Mouse (Mus musculus) layer of hippocampus, postnatal 36 days (tissue): ENCODE results near the gene Celf3. TPM values are rescaled to one million over a fixed set of nuclear protein-coding genes. Genes with fewer than 3 reads are reported as not detected.
A peak's percentile ranks its signal among the peaks of the same experiment; 100 is the strongest.

ENCODE experiments used
- DNase-seq, 2 experiments: peaks; one replicate each; pipeline ENCODE4 v3.0.0; 2022
- total RNA-seq, 2 experiments: library from RNA; stranded (reverse); gene quantifications; 2 replicates each; pipeline ENCODE4 v1.2.3; 2021

Gene Celf3
- 100 to 1,000 TPM; 156 to 195 TPM for total RNA-seq

- peak; percentile 78 to 82 for DNase-seq
Observed at GRCm38 (mm10) chr3:94477981-94478422, at the start of gene Celf3. TSS of gene Celf3 (plus strand) at chr3:94478295.

GRCm38 (mm10) chr3:94430980-94431379, 47.1 kb upstream of the Celf3 start:
- DNase-seq: no peak

GRCm38 (mm10) chr3:94434305-94434704, 43.8 kb upstream of the Celf3 start:
- DNase-seq: no peak

- no peak for DNase-seq
Observed at GRCm38 (mm10) chr3:94436420-94436819, 41.7 kb upstream of the Celf3 start.

DNA sequence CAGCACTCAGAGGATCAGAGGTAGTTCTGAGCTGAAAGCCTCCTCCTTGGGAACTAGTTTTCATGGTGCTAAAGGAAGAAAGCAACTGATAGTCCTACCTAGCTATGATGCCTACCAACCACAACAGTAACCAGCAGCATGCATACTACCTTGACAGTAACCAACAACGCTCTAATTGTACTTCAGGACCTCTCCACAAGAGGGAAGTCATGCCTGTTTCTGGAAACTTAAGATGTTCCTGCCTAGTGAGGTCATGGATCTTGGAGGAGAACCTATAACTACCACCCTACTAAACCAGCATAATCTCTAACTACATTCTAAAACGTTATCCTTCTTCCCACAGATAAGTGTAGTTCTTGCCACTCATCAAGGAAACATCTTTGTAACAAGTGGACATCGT, 36.9 kb upstream of the Celf3 start:
- no peak for DNase-seq

GRCm38 (mm10) chr3:94442951-94443596, 35.0 kb upstream of the Celf3 start, which contains the start of gene Mrpl9:
TSS of gene Mrpl9 (plus strand) at chr3:94443318.
- DNase-seq: peak; percentile 93 to 94

DNA sequence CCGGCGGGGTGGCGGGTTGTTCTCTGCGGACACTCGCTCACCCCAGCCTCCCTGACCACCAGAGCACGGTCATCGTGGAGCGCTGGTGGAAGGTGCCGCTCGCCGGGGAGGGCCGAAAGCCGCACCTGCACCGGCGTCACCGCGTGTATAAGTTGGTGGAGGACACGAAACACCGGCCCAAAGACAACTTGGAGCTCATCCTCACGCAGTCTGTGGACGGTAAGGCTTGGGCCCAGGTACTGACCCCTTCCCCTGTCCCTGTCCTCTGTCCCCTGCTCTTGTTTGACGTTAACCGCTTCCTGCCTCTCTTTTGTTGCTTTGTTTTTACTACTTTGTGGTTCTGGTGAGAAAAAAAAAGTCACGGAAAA, 34.5 kb upstream of the Celf3 start, which contains the start of gene Oaz3:
Gene Oaz3 (minus strand): TSS at position 319 of the 368 bp plus-strand sequence.
- DNase-seq: no peak

DNA sequence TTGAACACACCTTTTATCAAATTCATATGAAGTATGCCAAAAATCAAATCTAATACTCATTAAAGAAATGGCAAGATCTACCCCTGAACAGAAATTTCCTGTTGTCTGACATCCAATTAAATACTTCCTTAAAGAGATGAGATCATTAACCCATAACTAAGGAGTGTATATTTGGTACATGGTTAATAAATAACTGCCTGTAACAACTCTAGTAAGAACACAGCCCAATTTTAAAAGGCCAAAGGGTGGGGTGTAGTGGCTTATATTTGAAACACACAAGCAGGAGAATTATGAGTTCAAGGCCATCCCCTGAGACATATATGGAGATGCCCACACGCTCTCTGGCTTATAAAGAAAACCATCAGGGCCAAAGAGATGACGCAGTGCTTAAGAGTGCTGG, 28.7 kb upstream of the Celf3 start:
- DNase-seq: no peak

DNA sequence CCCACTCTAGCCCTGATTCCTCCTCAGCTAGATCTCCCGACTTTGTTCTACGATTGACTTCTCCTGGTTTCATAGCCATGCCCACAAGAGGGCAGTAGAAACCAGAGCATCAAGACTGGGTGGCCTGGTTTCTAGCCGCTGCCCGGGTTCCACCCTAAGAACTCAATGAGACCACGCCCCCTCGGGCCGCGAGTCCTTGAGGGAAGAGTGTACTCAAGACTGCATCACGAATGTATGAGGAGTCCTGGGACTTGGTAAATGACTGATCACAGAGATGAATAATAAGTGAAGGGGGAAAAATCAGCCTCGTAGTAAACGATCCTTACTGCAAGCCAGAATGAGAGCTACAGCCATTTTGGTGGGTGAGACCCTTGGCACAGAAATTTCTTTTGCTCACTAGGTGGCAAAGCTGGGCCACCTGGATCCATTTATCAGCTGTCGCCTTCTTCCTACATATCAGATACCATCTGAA, 21.5 kb upstream of the Celf3 start:
- peak; percentile 67 to 79 for DNase-seq

GRCm38 (mm10) chr3:94457055-94457454, 21.0 kb upstream of the Celf3 start:
- DNase-seq: no peak

- no peak for DNase-seq
Observed at GRCm38 (mm10) chr3:94459834-94460233, 18.3 kb upstream of the Celf3 start.

DNA sequence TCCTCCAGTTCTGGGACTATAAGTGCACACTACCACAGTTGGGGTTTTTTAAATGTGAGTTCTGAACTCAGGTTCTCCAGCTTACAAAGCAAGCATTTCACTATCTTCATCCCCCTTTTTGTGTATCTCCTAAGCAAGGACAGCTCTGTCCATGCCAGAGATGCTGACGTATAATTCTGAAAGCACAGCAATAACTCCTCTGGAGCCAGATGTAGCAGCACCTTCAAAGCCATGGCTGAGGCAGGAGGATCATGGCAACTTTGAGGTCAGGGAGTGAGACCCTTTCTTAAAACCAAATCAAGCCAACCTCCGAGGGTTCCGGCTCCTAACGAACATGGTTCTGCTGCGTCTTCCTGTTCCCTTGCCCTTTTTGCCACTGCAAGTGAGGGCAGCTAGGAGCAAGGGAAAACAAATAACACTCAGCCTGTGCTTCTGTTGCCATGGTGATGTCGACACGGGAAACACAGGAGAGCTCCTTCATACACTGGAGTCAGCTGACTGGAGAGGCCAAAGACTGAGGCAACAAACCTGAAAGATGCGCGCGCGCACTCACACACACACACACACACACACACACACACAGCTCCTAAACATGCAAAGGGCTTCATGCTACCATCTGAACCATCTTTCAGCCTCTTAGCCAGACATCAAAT, 14.0 kb upstream of the Celf3 start:
- DNase-seq: no peak

DNA sequence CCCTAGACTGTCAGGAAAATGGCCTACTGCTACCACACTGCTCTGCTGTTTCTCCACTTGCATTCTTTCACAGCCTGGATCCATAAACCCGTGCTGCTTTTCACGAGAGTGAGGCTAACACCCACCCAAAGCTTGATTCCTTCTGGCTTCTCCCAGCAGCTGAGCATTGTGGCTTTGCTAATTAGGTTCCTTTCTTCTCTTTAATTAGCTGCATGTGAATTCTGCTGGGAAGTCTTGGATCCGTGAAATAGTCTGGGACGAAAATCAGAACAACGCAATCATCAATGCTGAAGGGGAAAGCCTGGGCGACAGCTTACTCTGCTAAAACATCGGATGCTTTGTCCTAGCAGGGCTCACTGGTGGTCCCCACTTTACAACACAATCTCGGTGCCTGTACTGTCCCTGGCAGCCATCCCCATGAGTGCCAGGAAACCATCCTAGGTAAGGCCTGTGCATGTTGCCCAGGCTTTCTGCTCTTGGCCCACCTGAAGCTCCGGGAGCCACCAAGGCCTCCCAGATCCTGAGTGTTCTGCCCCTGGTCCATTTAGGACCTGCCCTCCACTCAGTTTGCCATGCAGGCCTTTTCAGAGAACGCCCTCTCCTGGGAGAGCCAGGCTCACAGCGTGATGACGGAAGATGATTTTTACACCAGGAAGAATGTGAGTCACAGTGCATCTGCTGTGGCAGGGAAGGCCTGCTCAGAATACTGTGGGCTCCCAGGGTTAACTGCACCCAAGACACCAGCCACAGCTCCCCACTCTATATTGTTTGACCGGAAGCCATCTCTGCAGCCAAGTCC, 12.3 kb upstream of the Celf3 start:
- peak in 1 of 2 experiments; percentile 68 for DNase-seq

GRCm38 (mm10) chr3:94468931-94469330, 9.2 kb upstream of the Celf3 start:
- no peak for DNase-seq

- no peak for DNase-seq
Observed at GRCm38 (mm10) chr3:94472447-94473114, 5.5 kb upstream of the Celf3 start.

GRCm38 (mm10) chr3:94473115-94473505, 5.0 kb upstream of the Celf3 start:
- DNase-seq: no peak

- no peak for DNase-seq
Observed at GRCm38 (mm10) chr3:94473567-94474232, 4.4 kb upstream of the Celf3 start.

GRCm38 (mm10) chr3:94476301-94477035, 1.6 kb upstream of the Celf3 start:
- DNase-seq: no peak

DNA sequence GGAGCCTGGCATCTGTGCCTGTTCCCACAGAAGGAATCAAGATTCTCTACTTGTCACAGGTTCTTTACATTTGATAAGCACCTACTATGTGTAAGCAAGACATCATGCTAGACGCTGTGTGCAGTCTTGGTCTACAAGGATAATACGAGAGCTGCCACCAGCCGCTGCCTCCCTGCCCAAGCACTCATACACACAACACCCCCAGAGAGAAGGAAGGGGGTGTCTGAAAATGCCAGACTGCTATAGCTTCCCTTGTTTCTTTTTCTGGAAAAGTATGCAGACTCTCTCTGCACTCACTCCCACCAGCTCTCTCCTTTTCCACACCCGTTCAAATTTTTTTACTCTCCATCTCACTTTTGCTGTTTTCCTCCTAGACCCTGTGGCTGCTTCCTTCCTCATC, 651 bp upstream of the Celf3 start:
- DNase-seq: no peak

DNA sequence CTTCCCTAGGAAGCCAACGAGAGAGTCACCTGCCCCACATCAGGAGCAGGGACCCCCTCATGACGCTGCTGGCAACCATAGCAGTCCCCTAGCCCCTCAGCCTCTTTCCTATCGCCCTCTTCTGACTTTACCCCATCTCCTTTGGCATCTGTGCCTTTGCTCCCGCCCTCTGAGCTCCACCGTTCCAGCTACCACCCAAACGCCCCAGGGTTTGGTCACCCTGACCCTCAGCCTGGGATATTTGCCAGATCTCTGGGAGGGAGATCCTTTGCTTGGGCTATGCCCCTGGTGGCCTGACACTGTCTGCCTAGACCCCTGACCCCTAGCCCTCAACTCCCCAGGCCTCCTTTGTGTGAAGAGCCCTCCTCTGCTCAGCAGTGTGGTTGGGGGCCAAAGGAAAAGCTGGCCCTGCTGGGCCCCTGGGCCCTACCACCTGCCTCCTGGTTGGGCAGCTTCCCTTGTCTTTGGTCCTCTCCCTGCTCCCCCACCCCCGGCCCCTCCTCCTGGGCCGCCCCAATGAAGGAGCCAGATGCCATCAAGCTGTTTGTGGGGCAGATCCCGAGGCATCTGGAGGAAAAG, 585 bp downstream of the Celf3 start:
- DNase-seq: no peak

DNA sequence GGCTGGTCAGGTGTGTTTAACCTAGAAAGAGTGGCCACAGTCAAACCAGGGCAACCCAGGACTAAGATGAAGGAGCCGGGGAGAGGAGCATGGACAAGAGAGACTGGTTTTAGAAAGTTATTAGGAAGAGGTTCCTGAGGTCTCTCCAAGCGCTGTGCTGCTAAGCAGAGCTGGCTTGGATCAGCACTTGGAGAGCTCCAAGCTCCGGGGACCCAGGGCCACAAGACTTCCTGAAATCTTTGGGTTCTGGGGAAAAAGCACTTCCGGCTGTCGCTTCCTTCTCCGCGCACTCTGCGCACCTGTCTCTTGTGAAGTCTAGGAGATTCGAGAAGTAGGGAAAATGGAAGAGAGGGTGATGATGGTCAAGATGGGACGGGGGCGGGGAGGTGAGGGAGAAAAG, 1.5 kb downstream of the Celf3 start:
- no peak for DNase-seq
